Mouse (Mus musculus) left cerebral cortex, postnatal 25 days (tissue): ENCODE data around the gene Tnnc1. TPM values are rescaled to one million over a fixed set of nuclear protein-coding genes. Genes with fewer than 3 reads are reported as not detected.

Experiments
- DNase-seq, 2 experiments: peaks; one replicate each; pipeline ENCODE4 v3.0.0; 2022; ENCODE audit warnings: low spot score in 2 of 2, mixed read lengths in 1 of 2
- intact Hi-C: fragments of 180-260 bp; cut with DNase I; formaldehyde crosslinking; loops from one replicate; pipeline ENCODE4 v1.15.1; 2025
- total RNA-seq, 2 experiments: library from RNA; stranded (reverse); gene quantifications; 2 replicates each; pipeline ENCODE4 v1.2.3; 2021

Gene Tnnc1
- total RNA-seq, 2 experiments from 2014 or later: 65.9 to 79.1 TPM

GRCm38 (mm10) chr14:31240528-31240927, 32.4 kb downstream of the Tnnc1 start:
- intact Hi-C loops: no loop called here
- DNase-seq: no peak

GRCm38 (mm10) chr14:31244777-31245176, 36.7 kb downstream of the Tnnc1 start:
- intact Hi-C loops: no loop called here
- DNase-seq: no peak

DNA sequence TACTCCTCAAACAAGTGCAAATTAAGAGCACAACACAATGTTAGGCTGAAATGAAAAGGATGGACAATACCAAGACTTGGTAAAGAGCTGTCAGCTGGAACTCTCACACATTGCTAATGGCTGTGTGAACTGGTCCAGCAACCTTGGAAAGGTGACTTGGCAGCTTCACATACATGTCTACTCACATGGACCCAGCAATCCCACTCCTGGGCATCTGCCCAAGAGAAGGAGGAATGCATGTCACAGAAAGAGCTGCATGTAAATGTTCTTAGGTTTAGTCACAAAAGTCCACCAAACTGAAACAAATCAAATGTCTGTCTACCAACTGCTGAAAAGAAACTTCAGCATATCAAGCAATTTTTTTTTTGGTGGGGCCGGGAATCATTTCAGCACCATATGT, 37.8 kb downstream of the Tnnc1 start:
- intact Hi-C loops: no loop called here
- no peak for DNase-seq

DNA sequence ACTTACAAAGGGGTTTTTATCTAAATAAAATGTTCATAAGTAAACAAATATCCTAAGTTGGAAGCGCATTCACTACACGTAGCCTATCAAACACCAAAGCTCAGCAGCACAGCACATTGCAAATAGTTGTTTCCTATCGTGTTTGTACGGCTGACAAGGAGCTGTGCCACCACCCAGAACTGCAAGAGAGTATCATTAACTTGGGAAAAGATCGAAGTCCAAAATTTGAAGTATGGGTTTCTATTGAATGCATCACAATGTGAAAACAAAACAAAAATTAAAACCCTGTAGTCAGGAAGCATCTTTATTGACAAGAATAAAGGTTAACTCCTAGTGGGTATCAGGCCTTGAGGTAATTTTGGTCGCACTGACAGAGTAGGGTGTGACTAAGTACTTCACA, 40.3 kb downstream of the Tnnc1 start:
- intact Hi-C loops: no loop called here
- DNase-seq: no peak

DNA sequence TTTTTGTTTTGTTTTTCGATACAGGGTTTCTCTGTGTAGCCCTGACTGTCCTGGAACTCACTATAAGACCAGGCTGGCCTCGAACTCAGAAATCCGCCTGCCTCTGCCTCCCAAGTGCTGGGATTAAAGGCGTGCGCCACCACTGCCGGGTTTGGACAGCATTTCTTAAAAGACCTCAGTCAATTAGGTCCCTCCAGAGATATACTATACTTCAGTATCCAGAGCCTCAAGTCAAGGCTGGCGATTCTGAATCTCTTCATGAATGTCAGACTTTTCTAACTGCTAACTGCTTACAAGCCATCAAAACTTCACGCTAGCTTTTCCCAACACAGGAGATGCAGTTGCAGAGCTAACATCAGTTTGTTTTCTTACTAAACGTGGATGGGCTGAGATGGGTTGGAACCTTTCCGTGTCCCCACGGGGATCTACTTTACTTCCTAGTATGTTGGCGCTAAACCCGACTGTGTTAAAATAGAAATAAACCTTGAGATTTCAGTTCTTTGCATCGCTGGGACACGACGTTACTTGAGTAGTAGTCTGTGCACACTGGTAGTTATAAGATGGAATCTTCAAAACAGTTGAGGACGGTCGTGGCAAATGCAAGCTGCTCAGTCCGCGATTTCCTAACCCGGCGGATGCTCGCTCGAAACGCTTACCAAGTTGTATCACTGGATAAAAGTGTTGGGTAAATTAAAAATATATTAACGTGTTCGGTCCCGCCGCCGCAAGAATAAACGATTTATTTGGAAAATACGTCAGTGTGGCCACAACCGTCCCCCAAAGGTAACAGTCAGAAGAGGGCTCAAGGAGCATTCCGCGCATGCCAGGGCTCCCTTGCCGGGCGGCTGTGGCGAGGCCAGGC, 42.3 kb downstream of the Tnnc1 start:
- DNase-seq: no peak
- intact Hi-C loops: loop anchor here (2.0 kb wide), 1 partner anchor 44 kb away; no protein-coding TSS in a partner anchor

- intact Hi-C loops: loop anchor here (2.0 kb wide), 1 partner anchor 44 kb away; no protein-coding TSS in a partner anchor
- peak; percentile 96 to 97 for DNase-seq
These were observed 43.0 kb downstream of the Tnnc1 start, which contains the start of the genes Phf7 and Bap1 for GRCm38 (mm10) chr14:31251084-31251604. Gene Phf7, minus strand, starts transcription at chr14:31251317. Gene Bap1, plus strand, starts transcription at chr14:31251450.

- intact Hi-C loops: loop anchor here (2.0 kb wide), 1 partner anchor 45 kb away; no protein-coding TSS in a partner anchor
- DNase-seq: no peak
These were observed 43.5 kb downstream of the Tnnc1 start for GRCm38 (mm10) chr14:31251626-31252025.

DNA sequence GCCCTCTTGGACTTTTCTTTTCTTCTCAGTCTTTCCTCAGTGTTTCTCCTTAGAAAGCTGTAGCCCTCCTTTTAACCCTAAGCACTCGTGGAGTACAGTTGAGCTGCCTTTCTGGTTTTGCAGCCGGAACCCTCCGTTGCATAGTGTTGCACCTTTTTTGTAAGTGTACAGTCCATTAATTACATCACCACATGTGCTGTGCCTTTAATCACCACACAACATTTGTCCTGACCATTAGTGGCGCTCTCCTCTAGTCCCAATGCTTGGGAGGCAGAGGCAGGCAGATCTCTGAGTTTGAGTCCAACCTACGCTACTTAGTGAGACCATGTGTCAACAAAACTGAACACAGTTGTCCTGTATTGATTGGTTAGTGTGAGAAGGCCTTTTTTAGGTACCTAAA, 44.0 kb downstream of the Tnnc1 start:
- intact Hi-C loops: no loop called here
- no peak for DNase-seq

DNA sequence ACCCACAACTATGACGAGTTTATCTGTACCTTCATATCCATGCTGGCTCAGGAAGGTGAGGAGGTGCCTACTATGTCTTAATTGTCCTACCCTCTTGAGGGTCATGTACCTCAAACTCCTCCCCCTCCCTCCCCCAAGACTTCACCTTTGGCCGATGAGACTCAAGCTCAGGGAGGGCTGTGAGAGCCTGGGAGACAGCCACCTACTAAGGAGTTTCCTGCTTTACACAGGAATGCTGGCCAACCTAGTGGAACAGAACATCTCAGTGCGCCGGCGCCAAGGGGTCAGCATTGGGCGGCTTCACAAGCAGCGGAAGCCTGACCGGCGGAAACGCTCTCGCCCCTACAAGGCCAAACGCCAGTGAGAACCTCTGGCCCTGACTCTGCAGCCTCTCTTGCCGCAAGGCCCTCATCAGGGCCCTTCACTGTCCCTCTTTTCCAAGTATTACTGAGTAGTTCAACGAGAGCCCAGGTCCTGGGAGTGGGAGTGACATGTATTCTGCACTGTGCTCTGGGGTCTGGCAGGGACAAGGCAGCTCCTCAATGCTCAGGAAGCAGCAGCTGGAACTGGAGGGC, 50.5 kb downstream of the Tnnc1 start:
- DNase-seq: no peak
- intact Hi-C loops: no loop called here

DNA sequence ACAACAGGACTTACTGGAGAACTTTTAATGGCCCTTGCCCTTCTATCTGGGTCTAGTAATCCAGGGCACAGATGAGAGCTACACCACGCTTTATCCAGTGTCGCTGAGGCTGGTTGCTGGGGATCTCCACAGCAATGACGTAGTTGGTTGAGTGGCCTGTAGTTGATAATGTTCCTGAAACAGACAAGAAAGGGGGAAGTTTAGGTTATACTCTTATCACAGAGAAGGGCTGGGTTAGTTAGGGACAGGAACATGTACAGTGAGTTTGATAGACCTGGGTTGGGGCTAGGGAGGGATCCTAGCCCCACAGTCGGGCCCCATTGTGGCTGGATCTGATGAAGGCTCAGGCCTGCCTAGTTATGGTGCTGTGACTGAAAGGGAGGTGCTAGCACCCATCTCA, 52.3 kb downstream of the Tnnc1 start:
- intact Hi-C loops: no loop called here
- DNase-seq: no peak

DNA sequence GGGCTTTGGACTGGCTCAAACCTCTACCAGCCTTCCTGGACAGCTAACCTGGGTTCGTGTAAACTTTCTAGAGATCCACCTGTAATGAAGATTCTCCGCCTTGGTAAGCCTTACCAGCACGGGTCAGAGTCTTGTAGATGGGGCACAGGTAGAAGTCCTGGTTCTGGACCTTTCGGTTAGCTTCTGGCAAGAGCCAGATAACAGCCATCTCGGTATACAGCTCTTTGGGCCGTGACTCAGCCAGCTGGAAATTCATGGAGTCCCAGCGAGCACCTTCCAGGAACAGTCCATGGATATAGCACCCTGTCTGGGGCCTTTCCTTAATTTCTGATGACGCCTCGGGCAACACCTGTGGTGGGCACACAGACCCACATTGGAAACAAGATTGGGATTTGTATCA, 52.8 kb downstream of the Tnnc1 start:
- intact Hi-C loops: no loop called here

More for the DNA sequence above, 52.8 kb downstream of the Tnnc1 start:
- no peak for DNase-seq

Other genes starting within 250 kb of the Tnnc1 start
- 10 to 100 TPM; 39.5 to 42.1 TPM for gene Glt8d1, start 206.9 kb upstream of the Tnnc1 start, total RNA-seq
- 100 to 1,000 TPM; 165 to 185 TPM for gene Spcs1, start 206.6 kb upstream of the Tnnc1 start, total RNA-seq
- 10 to 100 TPM; 56.2 to 58.1 TPM for gene Pbrm1, start 189.2 kb upstream of the Tnnc1 start, total RNA-seq
- gene Gnl3, start 189.2 kb upstream of the Tnnc1 start, total RNA-seq: 10 to 100 TPM; 41.9 to 48.9 TPM
- 10 to 100 TPM; 20.4 to 28.4 TPM for gene Smim4, start 79.4 kb upstream of the Tnnc1 start, total RNA-seq
- 1 to 10 TPM; 3.3 to 4.1 TPM for gene Nt5dc2, start 77.3 kb upstream of the Tnnc1 start, total RNA-seq
- 10 to 100 TPM; 19.8 to 30.3 TPM for gene Stab1, start 39.7 kb upstream of the Tnnc1 start, total RNA-seq
- 100 to 1,000 TPM; 375 to 386 TPM for gene Nisch, start 8.6 kb downstream of the Tnnc1 start, total RNA-seq
- 1 to 10 TPM; 4.9 to 5.5 TPM for gene Sema3g, start 9.5 kb downstream of the Tnnc1 start, total RNA-seq
- 1 to 10 TPM; 3.2 to 4.2 TPM for gene Phf7, start 43.0 kb downstream of the Tnnc1 start, total RNA-seq
- gene Bap1, start 43.1 kb downstream of the Tnnc1 start, total RNA-seq: 100 to 1,000 TPM; 138 to 146 TPM
- 1 to 10 TPM; 4.1 to 4.7 TPM for gene Dnah1, start 115.6 kb downstream of the Tnnc1 start, total RNA-seq
- 10 to 100 TPM; 35.6 to 37.2 TPM for gene Capn7, start 128.3 kb downstream of the Tnnc1 start, total RNA-seq
- 10 to 100 TPM; 56.7 to 65.8 TPM for gene Sh3bp5, start 227.8 kb downstream of the Tnnc1 start, total RNA-seq